Mouse (Mus musculus) G1E (cell line): ENCODE measurements around the gene Lsm3.

Experiments used
- CTCF ChIP-seq: IDR thresholded peaks from 2 replicates; pipeline ENCODE4 v1.5.1; 2012; ENCODE audit warnings: low read depth, low read length, inconsistent platforms, mixed read lengths
- POLR2AphosphoS5 ChIP-seq: IDR thresholded peaks from 2 replicates; pipeline ENCODE4 v1.6.1; 2012; ENCODE audit warnings: low read depth, low read length, inconsistent platforms; ENCODE audit not compliant: insufficient replicate concordance
- TAL1 ChIP-seq: conservative IDR thresholded peaks from 2 replicates; pipeline ENCODE4 v1.6.1; 2012; ENCODE audit warnings: low read depth, low read length, inconsistent platforms, mixed read lengths

- TF ChIP-seq CTCF (no peak), TAL1 (no peak), POLR2AphosphoS5 (no peak)
Observed at GRCm38 (mm10) chr6:91514737-91515362, 878 bp upstream of the Lsm3 start.
